Mouse (Mus musculus): Measurements from ENCODE around the gene Ssr2. TPM values are rescaled to one million over a fixed set of nuclear protein-coding genes. Genes with fewer than 3 reads are reported as not detected.

Gene Ssr2
- polyA plus RNA-seq, 1 experiment from 2014 or later, result 337 TPM

- H3K4me3 ChIP-seq (ENCODE audit: low read depth, low read length), result peak within 1 kb of the TSS; percentile 78
- ATAC-seq (ENCODE audit: low read depth) (no peak), DNase-seq (ENCODE audit: low spot score) (no peak)
- peak within 1 kb of the TSS; percentile 74 for H3K4me2 ChIP-seq (ENCODE audit: low read depth, low read length)
- no peaks in the 10 kb centered on the region for H3K9me3 ChIP-seq (ENCODE audit: control insufficient read depth, low read length)
- WGBS, result 0% methylated on average over 10 of the region's 31 CpGs
- peaks cover 25% of the 10 kb centered on the region for H3K36me3 ChIP-seq (ENCODE audit: control insufficient read depth, insufficient read depth, low read length)
- H3K27ac ChIP-seq (replicated peaks; ENCODE audit: low read depth, low read length), result peak within 1 kb of the TSS; percentile 98
- no peaks in the 10 kb centered on the region for H3K27me3 ChIP-seq (replicated peaks; ENCODE audit: control insufficient read depth, insufficient read depth, low read length)
- H3K9ac ChIP-seq (ENCODE audit: low read depth, low read length), result peak within 1 kb of the TSS; percentile 98
- peaks cover 48% of the 10 kb centered on the region for H3K4me1 ChIP-seq (ENCODE audit: control insufficient read depth, insufficient read depth, low read length)
Measured at GRCm38 (mm10) chr3:88532299-88532674, 43.4 kb upstream of the Ssr2 start, which contains the start of gene Mex3a. Mex3a (plus strand) TSS chr3:88532395.

GRCm38 (mm10) chr3:88532689-88533511, 42.8 kb upstream of the Ssr2 start:
- Histone ChIP-seq H3K4me3 (ENCODE audit: low read depth, low read length) (peak overlapping the region; percentile 78), H3K4me2 (ENCODE audit: low read depth, low read length) (peak overlapping the region; percentile 74), H3K4me1 (ENCODE audit: control insufficient read depth, insufficient read depth, low read length) (peaks cover 48% of the 10 kb centered on the region), H3K27me3 (replicated peaks; ENCODE audit: control insufficient read depth, insufficient read depth, low read length) (no peaks in the 10 kb centered on the region), H3K36me3 (ENCODE audit: control insufficient read depth, insufficient read depth, low read length) (peaks cover 31% of the 10 kb centered on the region), H3K27ac (replicated peaks; ENCODE audit: low read depth, low read length) (peak overlapping the region; percentile 98), H3K9me3 (ENCODE audit: control insufficient read depth, low read length) (no peaks in the 10 kb centered on the region), H3K9ac (ENCODE audit: low read depth, low read length) (peak overlapping the region; percentile 98)
- ATAC-seq (ENCODE audit: low read depth), result peak; percentile 9; the same call in 1 of the 2 replicates
- DNase-seq (ENCODE audit: low spot score), result peak; percentile 80
- 0% methylated on average over 23 of the region's 40 CpGs for WGBS

- DNase-seq (ENCODE audit: low spot score) (peak; percentile 54), ATAC-seq (ENCODE audit: low read depth) (no peak)
- H3K27me3 ChIP-seq (replicated peaks; ENCODE audit: control insufficient read depth, insufficient read depth, low read length), result no peaks in the 10 kb centered on the region
- H3K4me1 ChIP-seq (ENCODE audit: control insufficient read depth, insufficient read depth, low read length), result peaks cover 53% of the 10 kb centered on the region
- H3K4me3 ChIP-seq (ENCODE audit: low read depth, low read length), result peak overlapping the region; percentile 78
- H3K4me2 ChIP-seq (ENCODE audit: low read depth, low read length), result peak overlapping the region; percentile 74
- peak overlapping the region; percentile 98 for H3K27ac ChIP-seq (replicated peaks; ENCODE audit: low read depth, low read length)
- H3K9me3 ChIP-seq (ENCODE audit: control insufficient read depth, low read length), result no peaks in the 10 kb centered on the region
- H3K36me3 ChIP-seq (ENCODE audit: control insufficient read depth, insufficient read depth, low read length), result peaks cover 39% of the 10 kb centered on the region
- H3K9ac ChIP-seq (ENCODE audit: low read depth, low read length), result peak overlapping the region; percentile 98
- 0% methylated on average over 2 of the region's 5 CpGs for WGBS
Measured at GRCm38 (mm10) chr3:88533706-88534105, 42.0 kb upstream of the Ssr2 start.

- 11% methylated on average over 3 of the region's 3 CpGs for WGBS
- no peaks in the 10 kb centered on the region for H3K27me3 ChIP-seq (replicated peaks; ENCODE audit: control insufficient read depth, insufficient read depth, low read length)
- no peak for ATAC-seq (ENCODE audit: low read depth)
- peak overlapping the region; percentile 98 for H3K9ac ChIP-seq (ENCODE audit: low read depth, low read length)
- no peak for DNase-seq (ENCODE audit: low spot score)
- H3K4me2 ChIP-seq (ENCODE audit: low read depth, low read length), result peak overlapping the region; percentile 74
- H3K9me3 ChIP-seq (ENCODE audit: control insufficient read depth, low read length), result no peaks in the 10 kb centered on the region
- peak overlapping the region; percentile 78 for H3K4me3 ChIP-seq (ENCODE audit: low read depth, low read length)
- H3K36me3 ChIP-seq (ENCODE audit: control insufficient read depth, insufficient read depth, low read length), result peaks cover 48% of the 10 kb centered on the region
- peaks cover 49% of the 10 kb centered on the region for H3K4me1 ChIP-seq (ENCODE audit: control insufficient read depth, insufficient read depth, low read length)
- H3K27ac ChIP-seq (replicated peaks; ENCODE audit: low read depth, low read length), result 0 out of 2 replicates have a peak overlapping the region, but pooled peaks have one; percentile 98
Measured at GRCm38 (mm10) chr3:88535005-88535404, 40.7 kb upstream of the Ssr2 start.

DNA sequence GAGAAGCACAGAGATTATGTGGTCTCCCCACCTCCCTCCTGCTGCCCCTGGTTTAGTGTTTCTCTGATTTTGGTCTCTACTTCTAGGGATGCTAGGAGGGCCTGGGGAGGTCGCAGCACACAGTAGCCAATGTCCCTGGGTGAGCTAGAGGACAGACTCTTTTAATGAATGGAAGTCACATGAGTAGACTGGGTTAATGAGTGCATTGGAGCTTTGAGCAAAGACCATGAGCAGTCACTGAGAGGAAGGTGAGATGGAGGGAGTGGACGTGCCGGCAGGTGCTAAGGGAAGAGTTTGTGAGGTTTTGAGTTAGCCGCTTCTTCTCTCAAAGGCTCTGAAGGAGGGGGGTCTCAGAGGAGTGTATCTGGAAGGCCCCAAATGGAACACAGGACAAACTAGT, 40.1 kb upstream of the Ssr2 start:
- Histone ChIP-seq H3K36me3 (ENCODE audit: control insufficient read depth, insufficient read depth, low read length) (peaks cover 53% of the 10 kb centered on the region), H3K4me2 (ENCODE audit: low read depth, low read length) (peak overlapping the region; percentile 74), H3K9ac (ENCODE audit: low read depth, low read length) (peak overlapping the region; percentile 98), H3K27me3 (replicated peaks; ENCODE audit: control insufficient read depth, insufficient read depth, low read length) (no peaks in the 10 kb centered on the region), H3K27ac (replicated peaks; ENCODE audit: low read depth, low read length) (0 out of 2 replicates have a peak overlapping the region, but pooled peaks have one; percentile 62), H3K9me3 (ENCODE audit: control insufficient read depth, low read length) (no peaks in the 10 kb centered on the region), H3K4me3 (ENCODE audit: low read depth, low read length) (peak overlapping the region; percentile 78), H3K4me1 (ENCODE audit: control insufficient read depth, insufficient read depth, low read length) (peaks cover 47% of the 10 kb centered on the region)
- WGBS, result 27% methylated on average over 4 of the region's 4 CpGs
- no peak for ATAC-seq (ENCODE audit: low read depth)
- DNase-seq (ENCODE audit: low spot score), result no peak

- WGBS, result 3% methylated on average over 47 of the region's 64 CpGs
- Histone ChIP-seq H3K4me3 (ENCODE audit: low read depth, low read length) (peak overlapping the region; percentile 78), H3K27ac (replicated peaks; ENCODE audit: low read depth, low read length) (peak overlapping the region; percentile 62), H3K27me3 (replicated peaks; ENCODE audit: control insufficient read depth, insufficient read depth, low read length) (no peaks in the 10 kb centered on the region), H3K4me2 (ENCODE audit: low read depth, low read length) (peak overlapping the region; percentile 74), H3K9ac (ENCODE audit: low read depth, low read length) (peak overlapping the region; percentile 98), H3K9me3 (ENCODE audit: control insufficient read depth, low read length) (no peaks in the 10 kb centered on the region), H3K4me1 (ENCODE audit: control insufficient read depth, insufficient read depth, low read length) (peaks cover 47% of the 10 kb centered on the region), H3K36me3 (ENCODE audit: control insufficient read depth, insufficient read depth, low read length) (peaks cover 61% of the 10 kb centered on the region)
- peak; percentile 89 for DNase-seq (ENCODE audit: low spot score)
- 0 out of 2 replicates have a peak, but pooled peaks have one; percentile 10 for ATAC-seq (ENCODE audit: low read depth)
Measured at GRCm38 (mm10) chr3:88536103-88536930, 39.4 kb upstream of the Ssr2 start.

- no peaks in the 10 kb centered on the region for H3K9me3 ChIP-seq (ENCODE audit: control insufficient read depth, low read length)
- no peak for ATAC-seq (ENCODE audit: low read depth)
Measured at GRCm38 (mm10) chr3:88537146-88537545, 38.5 kb upstream of the Ssr2 start.

GRCm38 (mm10) chr3:88538271-88539145, 37.2 kb upstream of the Ssr2 start:
- Histone ChIP-seq H3K4me1 (ENCODE audit: control insufficient read depth, insufficient read depth, low read length) (peaks cover 47% of the 10 kb centered on the region), H3K9ac (ENCODE audit: low read depth, low read length) (peak overlapping the region; percentile 41; the same call in 1 of the 2 replicates), H3K4me2 (ENCODE audit: low read depth, low read length) (no peak overlapping the region), H3K27ac (replicated peaks; ENCODE audit: low read depth, low read length) (no peak overlapping the region), H3K4me3 (ENCODE audit: low read depth, low read length) (no peak overlapping the region), H3K9me3 (ENCODE audit: control insufficient read depth, low read length) (no peaks in the 10 kb centered on the region), H3K27me3 (replicated peaks; ENCODE audit: control insufficient read depth, insufficient read depth, low read length) (no peaks in the 10 kb centered on the region), H3K36me3 (ENCODE audit: control insufficient read depth, insufficient read depth, low read length) (peaks cover 65% of the 10 kb centered on the region)
- WGBS, result 23% methylated on average over 9 of the region's 9 CpGs
- DNase-seq (ENCODE audit: low spot score), result no peak
- ATAC-seq (ENCODE audit: low read depth), result no peak

More at GRCm38 (mm10) chr3:88537146-88537545, 38.5 kb upstream of the Ssr2 start:
- 64% methylated on average over 5 of the region's 6 CpGs for WGBS
- peaks cover 47% of the 10 kb centered on the region for H3K4me1 ChIP-seq (ENCODE audit: control insufficient read depth, insufficient read depth, low read length)
- peak overlapping the region; percentile 62 for H3K27ac ChIP-seq (replicated peaks; ENCODE audit: low read depth, low read length)
- H3K27me3 ChIP-seq (replicated peaks; ENCODE audit: control insufficient read depth, insufficient read depth, low read length), result no peaks in the 10 kb centered on the region
- peaks cover 65% of the 10 kb centered on the region for H3K36me3 ChIP-seq (ENCODE audit: control insufficient read depth, insufficient read depth, low read length)
- DNase-seq (ENCODE audit: low spot score), result no peak
- peak overlapping the region; percentile 74 for H3K4me2 ChIP-seq (ENCODE audit: low read depth, low read length)
- H3K9ac ChIP-seq (ENCODE audit: low read depth, low read length), result peak overlapping the region; percentile 98
- peak overlapping the region; percentile 78 for H3K4me3 ChIP-seq (ENCODE audit: low read depth, low read length)
